Mouse (Mus musculus) forebrain, embryonic 11.5 days (tissue): Measurements from ENCODE around the gene Rnf224. TPM values are rescaled to one million over a fixed set of nuclear protein-coding genes. Genes with fewer than 3 reads are reported as not detected.
A peak's percentile ranks its signal among the peaks of the same experiment; 100 is the strongest.
"Not testable (repeated sequence)": the region's sequence is repeated elsewhere in the genome, so short reads cannot be mapped to it uniquely, and the experiment has no call there.

Experiments used
- ATAC-seq: fragments of 200-750 bp; cut with Nextera tagmentation; replicated peaks from 2 replicates; pipeline ENCODE4 v1.8.0; 2017; ENCODE audit warnings: moderate TSS enrichment; ENCODE audit not compliant: low FRiP score
- DNase-seq: peaks from one replicate; pipeline ENCODE4 v3.0.0-alpha.2; 2017; ENCODE audit warnings: low spot score
- H3K27ac ChIP-seq: fragments of 300-500 bp; sonication (generic); 2 replicates; pipeline ENCODE4 v1.5.1; 2014; ENCODE audit warnings: low read depth, low read length
- H3K27me3 ChIP-seq: fragments of 300-500 bp; sonication (generic); 2 replicates; pipeline ENCODE4 v1.6.1; 2014; ENCODE audit warnings: mild to moderate bottlenecking, low read length, mixed read lengths; ENCODE audit not compliant: control insufficient read depth, insufficient read depth
- H3K36me3 ChIP-seq: fragments of 300-500 bp; sonication (generic); 2 replicates; pipeline ENCODE4 v1.6.1; 2014; ENCODE audit warnings: mild to moderate bottlenecking, low read length, moderate library complexity, mixed read lengths; ENCODE audit not compliant: control insufficient read depth, insufficient read depth
- H3K4me1 ChIP-seq: fragments of 300-500 bp; sonication (generic); replicated peaks from 2 replicates; pipeline ENCODE4 v1.6.1; 2014; ENCODE audit warnings: low read length, mixed read lengths; ENCODE audit not compliant: control insufficient read depth, insufficient read depth
- H3K4me2 ChIP-seq: fragments of 300-500 bp; sonication (generic); 2 replicates; pipeline ENCODE4 v1.6.1; 2014; ENCODE audit warnings: low read depth, mild to moderate bottlenecking, low read length, moderate library complexity, mixed read lengths; ENCODE audit not compliant: severe bottlenecking
- H3K4me3 ChIP-seq: fragments of 300-500 bp; sonication (generic); 2 replicates; pipeline ENCODE4 v1.5.1; 2014; ENCODE audit warnings: low read depth, low read length
- H3K9ac ChIP-seq: fragments of 300-500 bp; sonication (generic); 2 replicates; pipeline ENCODE4 v1.6.1; 2014; ENCODE audit warnings: low read length
- H3K9me3 ChIP-seq: fragments of 300-500 bp; sonication (generic); 2 replicates; pipeline ENCODE4 v1.6.1; 2016; ENCODE audit warnings: low read length, mixed read lengths; ENCODE audit not compliant: control insufficient read depth
- WGBS: fragments of 180-500 bp; shearing (Covaris S2); extraction: QIAGEN DNeasy Blood & Tissue Kit; methylation state at CpG from one replicate; pipeline ENCODE4 v1.1.7; 2014; 5-methylcytosine and 5-hydroxymethylcytosine counted together
- polyA plus RNA-seq: library from polyadenylated mRNA; unstranded; fragments of >200 nt; fragmentation: Nextera tagmentation; extraction: Ambion mirVana; gene quantifications from 2 replicates; pipeline ENCODE4 v1.2.1, GENCODE M21; 2014

Gene Rnf224
- polyA plus RNA-seq, 1 experiment from 2014 or later = not detected

DNA sequence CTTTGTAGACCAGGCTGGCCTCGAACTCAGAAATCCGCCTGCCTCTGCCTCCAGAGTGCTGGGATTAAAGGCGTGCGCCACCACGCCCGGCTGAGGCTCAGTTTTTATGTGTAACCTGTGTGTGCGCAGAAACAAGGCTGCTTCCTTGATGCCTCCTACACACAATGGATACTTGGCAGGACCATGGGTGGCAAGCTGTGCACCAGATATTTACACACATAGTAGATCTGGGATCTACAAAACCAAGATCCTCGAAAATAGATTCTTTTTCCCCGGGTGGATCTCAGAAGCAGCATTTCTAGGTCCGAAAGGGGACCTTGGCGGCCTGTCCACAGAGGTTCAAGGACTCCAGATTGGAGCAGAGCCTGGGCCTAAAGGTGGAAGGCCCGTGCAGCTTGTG is 25.3 kb upstream of the Rnf224 start:
- Histone ChIP-seq H3K36me3 (no peaks in the 10 kb centered on the region), H3K4me2 (peak overlapping the region; percentile 100), H3K9me3 (no peaks in the 10 kb centered on the region), H3K27ac (no peak overlapping the region), H3K9ac (peak overlapping the region; percentile 28; the same call in 1 of the 2 replicates), H3K27me3 (peaks cover 16% of the 10 kb centered on the region), H3K4me1 (peaks cover 16% of the 10 kb centered on the region), H3K4me3 (peak overlapping the region; percentile 77)
- 46% methylated on average over 10 of the region's 12 CpGs for WGBS
- DNase-seq (no peak), ATAC-seq (peak; percentile 6; the same call in 1 of the 2 replicates)

DNA sequence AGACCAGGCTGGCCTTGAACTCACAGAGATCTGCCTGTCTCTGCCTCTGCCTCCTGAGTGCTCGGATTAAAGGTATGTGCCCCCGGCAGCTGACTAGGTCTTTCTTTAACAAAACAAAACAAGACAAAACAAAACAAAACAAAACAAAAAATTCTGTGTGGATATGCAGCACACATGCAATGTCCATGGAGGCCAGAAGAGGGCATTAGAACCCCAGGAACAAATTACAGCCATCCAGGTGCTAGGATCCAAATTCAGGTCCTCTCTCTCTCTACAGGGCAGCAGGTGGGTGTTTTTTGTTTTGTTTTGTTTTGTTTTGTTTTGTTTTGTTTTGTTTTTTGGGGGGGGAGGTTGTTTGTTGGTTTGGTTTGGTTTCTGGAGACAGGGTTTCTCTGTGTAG is 22.3 kb upstream of the Rnf224 start:
- Histone ChIP-seq H3K4me1 (peaks cover 22% of the 10 kb centered on the region), H3K27ac (no peak overlapping the region), H3K9me3 (no peaks in the 10 kb centered on the region), H3K4me3 (no peak overlapping the region), H3K9ac (no peak overlapping the region), H3K27me3 (peaks cover 10% of the 10 kb centered on the region), H3K36me3 (no peaks in the 10 kb centered on the region), H3K4me2 (no peak overlapping the region)
- DNase-seq (no peak), ATAC-seq (no peak)
- WGBS = 49% methylated on average over 2 of the region's 2 CpGs

DNA sequence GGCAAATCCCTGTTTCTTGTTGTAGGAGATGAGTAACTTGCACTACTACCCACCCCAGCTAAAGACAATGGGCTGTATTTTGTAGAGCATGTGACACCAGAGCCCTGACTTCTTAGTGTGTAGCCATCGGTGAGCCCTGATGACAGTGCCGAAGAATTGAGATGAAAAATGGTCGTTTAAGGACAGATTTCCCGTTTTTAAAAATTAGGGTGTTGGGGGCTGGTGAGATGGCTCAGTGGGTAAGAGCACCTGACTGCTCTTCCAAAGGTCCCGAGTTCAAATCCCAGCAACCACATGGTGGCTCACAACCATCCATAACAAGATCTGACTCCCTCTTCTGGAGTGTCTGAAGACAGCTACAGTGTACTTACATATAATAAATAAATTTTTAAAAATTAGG is 20.7 kb upstream of the Rnf224 start:
- H3K4me3 ChIP-seq, DNase-seq, H3K9me3 ChIP-seq, H3K27me3 ChIP-seq, ATAC-seq, H3K4me2 ChIP-seq, H3K9ac ChIP-seq, H3K27ac ChIP-seq, H3K36me3 ChIP-seq: not testable (repeated sequence)
- 89% methylated on average over 5 of the region's 5 CpGs for WGBS
- H3K4me1 ChIP-seq = peaks cover 11% of the 10 kb centered on the region

DNA sequence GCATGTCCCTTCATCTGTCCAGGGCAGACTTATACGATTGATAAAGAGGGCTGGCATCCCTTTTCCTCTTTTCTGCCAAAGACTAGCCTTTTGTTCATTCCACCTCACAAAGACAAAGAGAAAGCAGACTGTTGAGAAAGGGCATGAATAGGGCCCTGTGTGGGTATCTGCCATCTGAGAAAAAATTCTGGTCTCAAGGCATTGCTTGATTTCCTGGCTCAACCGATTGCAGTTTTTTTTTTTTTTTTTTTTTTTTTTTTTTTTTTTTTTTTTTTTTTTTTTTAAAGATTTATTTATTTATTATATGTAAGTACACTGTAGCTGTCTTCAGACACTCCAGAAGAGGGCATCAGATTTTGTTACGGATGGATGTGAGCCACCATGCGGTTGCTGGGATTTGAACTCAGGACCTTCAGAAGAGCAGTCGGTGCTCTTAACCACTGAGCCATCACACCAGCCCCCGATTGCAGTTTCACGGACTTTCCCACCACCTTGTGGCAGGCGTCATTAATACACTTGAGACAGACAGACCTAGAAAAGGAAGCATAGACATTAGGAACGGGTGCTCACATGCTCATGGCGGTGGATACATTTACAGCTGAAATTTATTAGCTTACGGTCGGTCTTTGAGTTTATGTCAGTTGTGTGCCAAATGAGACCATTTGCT is 20.0 kb upstream of the Rnf224 start:
- not testable (repeated sequence) for DNase-seq, H3K9me3 ChIP-seq, ATAC-seq, H3K9ac ChIP-seq, H3K27me3 ChIP-seq, H3K27ac ChIP-seq, H3K36me3 ChIP-seq
- Histone ChIP-seq H3K4me1 (peaks cover 11% of the 10 kb centered on the region), H3K4me2 (peak overlapping the region; percentile 95; the same call in 1 of the 2 replicates), H3K4me3 (peak overlapping the region; percentile 97)
- 63% methylated on average over 10 of the region's 12 CpGs for WGBS

DNA sequence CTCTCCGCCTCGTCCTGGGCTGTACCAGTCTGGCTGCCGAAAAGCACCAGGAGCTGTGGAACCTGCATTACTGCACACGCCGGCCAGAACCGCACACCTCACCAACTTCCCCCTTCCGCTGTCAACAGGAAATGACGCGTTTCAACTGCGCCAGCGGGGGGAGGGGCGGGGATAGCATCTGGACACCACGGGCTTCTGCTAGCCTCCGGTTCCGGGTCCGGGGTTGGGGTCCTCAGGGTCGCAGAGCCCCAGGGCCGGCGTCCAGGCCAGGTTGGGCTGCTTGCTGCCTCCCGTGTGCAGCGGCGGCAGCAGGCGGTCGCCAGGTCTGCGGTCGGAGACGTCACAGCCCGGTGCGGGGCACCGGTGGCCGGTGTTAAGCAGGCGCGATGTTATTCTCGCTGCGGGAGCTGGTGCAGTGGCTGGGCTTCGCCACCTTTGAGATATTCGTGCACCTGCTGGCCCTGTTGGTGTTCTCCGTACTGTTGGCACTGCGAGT is 18.7 kb upstream of the Rnf224 start, which contains the start of gene Tmem203:
TSS of gene Tmem203 (plus strand) at position 156 of the 496 bp plus-strand sequence.
- DNase-seq = peak; percentile 97
- Histone ChIP-seq H3K27ac (peak within 1 kb of the TSS; percentile 37), H3K27me3 (no peaks in the 10 kb centered on the region), H3K4me2 (peak within 1 kb of the TSS; percentile 95), H3K4me3 (peak within 1 kb of the TSS; percentile 97), H3K9ac (peak within 1 kb of the TSS; percentile 83), H3K36me3 (no peaks in the 10 kb centered on the region), H3K9me3 (no peaks in the 10 kb centered on the region), H3K4me1 (peaks cover 11% of the 10 kb centered on the region)
- under 1% methylated on average over 39 of the region's 39 CpGs for WGBS
- ATAC-seq = peak; percentile 94

DNA sequence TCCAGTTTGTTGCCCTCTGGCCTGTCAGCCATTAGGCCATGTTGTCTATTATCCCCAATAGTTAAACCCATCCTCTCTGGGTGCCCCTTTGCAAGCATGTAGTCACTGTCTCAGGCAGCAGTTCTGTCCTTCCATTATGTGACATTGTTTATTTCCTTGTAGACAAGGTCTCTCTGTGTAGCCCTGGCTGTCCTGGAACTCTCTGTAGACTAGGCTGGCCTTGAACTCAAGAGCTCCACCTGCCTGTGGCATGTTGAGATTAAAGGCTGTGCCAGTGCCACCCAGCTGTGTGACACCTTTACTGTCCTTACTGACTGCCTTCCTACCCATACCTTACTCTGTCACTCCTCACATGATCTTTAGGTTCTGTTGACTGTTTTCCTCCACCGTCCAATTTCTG is 15.7 kb upstream of the Rnf224 start:
- DNase-seq (no peak), ATAC-seq (no peak)
- Histone ChIP-seq H3K36me3 (peaks cover 3% of the 10 kb centered on the region; the same call in 1 of the 2 replicates), H3K9ac (no peak overlapping the region), H3K4me2 (no peak overlapping the region), H3K27ac (no peak overlapping the region), H3K4me1 (peaks cover 11% of the 10 kb centered on the region), H3K9me3 (no peaks in the 10 kb centered on the region), H3K4me3 (no peak overlapping the region), H3K27me3 (no peaks in the 10 kb centered on the region)
- 85% methylated on average over 1 of the region's 1 CpGs for WGBS

DNA sequence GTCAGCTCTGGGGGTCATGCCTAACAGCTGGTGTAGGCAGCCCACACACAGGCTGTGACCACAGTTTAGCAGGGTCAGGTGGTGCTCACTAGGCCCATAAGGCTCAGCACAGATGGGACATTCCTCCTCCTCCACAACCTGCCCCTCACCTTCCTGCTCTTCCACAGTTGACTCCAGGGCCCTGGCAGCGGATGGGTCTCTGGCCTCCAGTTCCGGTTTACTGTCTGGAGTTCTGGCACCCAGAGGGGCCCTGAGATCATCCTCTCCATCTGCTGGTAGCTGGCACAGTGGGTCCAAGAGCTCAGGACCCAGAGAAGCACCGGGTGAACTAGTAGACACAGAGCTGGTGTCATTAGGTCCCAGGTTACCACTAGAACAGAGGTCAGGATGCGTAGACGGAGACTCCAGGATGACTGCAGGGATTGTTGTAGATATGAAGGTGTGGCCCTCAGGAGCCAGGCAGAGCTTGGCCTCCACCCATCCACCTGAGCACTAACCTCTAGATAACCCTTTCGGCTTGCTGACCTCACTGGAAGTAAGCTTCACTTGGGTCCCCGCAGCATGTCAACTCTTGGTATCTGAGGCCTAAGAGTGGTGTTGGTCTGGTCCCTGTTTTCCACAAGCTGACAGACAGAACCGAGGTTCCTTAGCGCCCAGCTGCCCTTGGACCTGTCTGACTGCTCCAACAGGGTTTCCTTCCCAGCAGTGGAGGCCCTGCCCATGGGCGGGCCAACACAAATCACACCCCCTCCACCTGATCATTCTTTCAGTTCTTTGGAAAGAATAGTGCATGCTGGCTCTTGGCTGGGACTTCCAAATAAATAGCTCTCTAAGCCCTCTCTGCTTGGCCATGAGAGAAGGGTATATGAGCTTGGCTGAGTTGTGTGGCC is 9.8 kb upstream of the Rnf224 start, which contains the start of gene AL732309.1:
TSS of gene AL732309.1 (minus strand) at position 681 of the 890 bp plus-strand sequence.
- WGBS = 90% methylated on average over 10 of the region's 10 CpGs
- no peaks in the 10 kb centered on the region for H3K9me3 ChIP-seq
- DNase-seq = no peak
- no peak within 1 kb of the TSS for H3K4me3 ChIP-seq
- no peak within 1 kb of the TSS for H3K4me2 ChIP-seq
- no peaks in the 10 kb centered on the region; the same call in 1 of the 2 replicates for H3K4me1 ChIP-seq
- ATAC-seq = no peak
- no peak within 1 kb of the TSS for H3K9ac ChIP-seq
- peaks cover 3% of the 10 kb centered on the region; the same call in 1 of the 2 replicates for H3K36me3 ChIP-seq
- peaks cover 3% of the 10 kb centered on the region; the same call in 1 of the 2 replicates for H3K27me3 ChIP-seq
- no peak within 1 kb of the TSS for H3K27ac ChIP-seq

DNA sequence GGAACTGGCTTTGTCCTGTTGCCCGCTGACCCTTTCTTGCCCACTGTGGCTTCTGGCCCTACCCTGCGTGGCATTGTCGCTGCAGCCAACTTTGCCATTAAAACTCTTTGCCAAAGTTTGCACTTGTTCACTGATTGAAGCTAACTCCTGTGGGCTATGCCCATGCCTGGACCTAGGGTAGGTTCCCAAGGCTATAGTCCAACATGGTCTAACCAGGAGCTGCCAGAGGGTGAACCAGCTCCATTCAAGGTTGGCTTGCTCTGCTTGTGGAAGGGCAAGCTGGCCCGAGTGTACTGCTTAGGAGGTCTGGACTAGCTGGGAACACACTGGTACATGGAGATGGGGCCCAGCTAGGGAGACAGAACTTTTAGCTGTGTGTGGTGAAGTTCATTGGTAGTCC is 7.6 kb upstream of the Rnf224 start:
- ATAC-seq = no peak
- H3K27ac ChIP-seq = no peak overlapping the region
- H3K4me3 ChIP-seq = no peak overlapping the region
- H3K9me3 ChIP-seq = no peaks in the 10 kb centered on the region
- H3K4me2 ChIP-seq = no peak overlapping the region
- H3K9ac ChIP-seq = no peak overlapping the region
- no peak for DNase-seq
- no peaks in the 10 kb centered on the region; the same call in 1 of the 2 replicates for H3K36me3 ChIP-seq
- H3K27me3 ChIP-seq = peaks cover 6% of the 10 kb centered on the region; the same call in 1 of the 2 replicates
- 94% methylated on average over 4 of the region's 4 CpGs for WGBS
- H3K4me1 ChIP-seq = no peaks in the 10 kb centered on the region; the same call in 1 of the 2 replicates
